Mouse (Mus musculus) bone marrow, adult 2 months (tissue): ENCODE results near the gene Cdc123.

ENCODE experiments used
- CTCF ChIP-seq: fragments of 200-500 bp; IDR thresholded peaks from 2 replicates; pipeline ENCODE4 v1.5.1; 2011; ENCODE audit warnings: low read length, control low read depth; ENCODE audit not compliant: control insufficient read depth, insufficient read depth
- POLR2A ChIP-seq: fragments of 200-500 bp; IDR thresholded peaks from 2 replicates; pipeline ENCODE4 v1.6.1; 2011; ENCODE audit warnings: low read depth, mild to moderate bottlenecking, control low read depth, low read length, borderline replicate concordance; ENCODE audit not compliant: control insufficient read depth

- TF ChIP-seq CTCF (no peak), POLR2A (no peak)
Observed at GRCm38 (mm10) chr2:5793771-5794170, 51.2 kb downstream of the Cdc123 start.
